Mouse (Mus musculus): ENCODE data around the gene Spaca4.

DNA sequence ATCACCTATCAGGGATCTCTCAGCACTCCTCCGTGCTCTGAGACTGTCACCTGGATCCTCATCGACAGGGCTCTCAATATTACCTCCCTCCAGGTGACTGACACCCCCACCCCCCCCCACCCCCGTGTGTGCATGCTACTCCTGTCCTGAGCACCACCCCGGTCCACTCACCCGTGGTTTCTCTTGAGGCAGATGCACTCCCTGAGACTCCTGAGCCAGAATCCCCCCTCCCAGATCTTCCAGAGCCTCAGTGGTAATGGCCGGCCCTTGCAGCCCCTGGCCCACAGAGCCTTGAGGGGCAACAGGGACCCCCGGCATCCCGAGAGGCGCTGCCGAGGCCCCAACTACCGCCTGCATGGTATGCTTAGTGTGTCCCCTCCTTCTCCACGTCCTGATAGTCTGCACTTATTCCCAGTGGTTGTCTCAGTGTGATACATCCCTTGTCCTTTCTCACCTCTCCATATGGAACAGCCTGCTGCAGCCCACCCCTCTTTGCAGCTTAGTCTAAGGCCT, 22.0 kb downstream of the Spaca4 start:
- TF ChIP-seq CTCF (IDR thresholded peaks at IDR 0.05; ENCODE audit: control insufficient read depth, insufficient read depth, low read length) (no peak), POLR2A (IDR thresholded peaks at IDR 0.05; ENCODE audit: borderline replicate concordance, control insufficient read depth, low read depth, low read length) (no peak)

Data from bone marrow, adult 2 months (tissue).